Mouse (Mus musculus): ENCODE results near the gene Smg5.
"Not testable (repeated sequence)": the region's sequence is repeated elsewhere in the genome, so short reads cannot be mapped to it uniquely, and the experiment has no call there.

Gene Smg5

DNA sequence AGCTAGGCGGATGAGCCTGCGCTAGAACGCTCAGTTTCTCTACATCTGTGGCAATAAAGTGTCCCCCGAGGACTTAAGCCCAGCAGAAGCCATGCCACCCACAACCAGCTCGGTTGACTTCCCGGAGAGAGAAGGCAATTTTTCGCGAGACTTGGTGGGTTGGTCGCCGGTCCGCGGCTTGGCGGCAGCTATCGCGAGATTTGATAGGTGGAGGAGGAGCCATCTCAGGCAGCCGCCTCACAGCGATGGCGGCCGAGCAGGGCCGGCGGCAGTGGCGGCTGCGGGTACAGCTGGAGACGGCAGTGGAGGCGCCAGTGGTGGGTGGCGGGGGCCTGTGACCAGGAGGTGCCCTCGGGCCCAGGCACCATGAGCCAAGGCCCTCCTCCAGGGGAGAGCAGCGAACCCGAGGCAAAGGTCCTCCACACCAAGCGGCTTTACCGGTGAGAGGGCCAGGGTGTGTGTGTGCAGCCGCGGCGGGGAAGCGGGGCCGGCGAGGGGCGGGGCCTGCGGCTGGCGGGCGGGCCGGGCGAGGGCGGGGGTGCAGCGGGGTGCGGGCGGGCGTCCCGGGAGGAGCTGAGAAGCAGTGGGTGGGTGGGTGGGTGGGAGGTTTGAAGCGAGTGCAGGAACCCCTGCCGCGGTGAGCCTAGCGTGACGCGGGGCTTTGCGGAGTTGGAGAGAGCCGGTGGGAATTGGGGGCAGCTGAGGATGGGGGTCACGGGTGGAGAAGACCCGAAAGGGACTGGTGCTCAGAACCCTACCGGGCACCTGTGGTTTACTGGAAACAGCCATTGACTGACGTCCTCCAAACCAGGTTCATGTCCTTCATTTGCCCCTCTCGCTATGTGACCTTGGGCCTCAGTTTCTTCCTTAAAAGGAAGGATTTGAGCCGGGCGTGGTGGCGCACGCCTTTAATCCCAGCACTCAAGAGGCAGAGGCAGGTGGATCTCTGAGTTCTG lies at the start of gene Smg5, which contains the start of gene Tmem79:
Smg5 (plus strand) TSS at position 203 of the 956 bp plus-strand sequence.
Tmem79 (minus strand) TSS at position 91 of the 956 bp plus-strand sequence.
- peak; percentile 98 for DNase-seq (ENCODE audit: low read depth)

DNA sequence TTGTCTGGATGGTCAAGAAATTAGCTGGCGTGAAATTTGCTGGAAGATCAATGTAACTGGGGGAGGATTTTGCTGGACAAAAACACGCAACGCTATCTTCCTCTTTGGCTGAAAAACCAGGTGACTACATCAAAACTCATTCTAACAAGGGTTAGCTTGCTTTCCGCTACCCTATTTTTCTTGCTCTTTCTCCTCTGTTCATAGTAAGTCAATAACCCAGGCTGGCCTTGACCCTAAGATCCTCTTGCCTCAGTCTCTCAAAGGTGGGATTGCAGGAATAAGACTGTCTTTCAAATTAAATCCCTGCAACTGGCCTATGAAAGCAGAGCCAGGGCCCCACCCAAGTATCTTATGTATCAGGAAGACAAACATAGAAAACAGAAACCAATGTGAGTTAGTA lies 49.0 kb upstream of the Smg5 start, which contains the start of gene Gm38392:
Gm38392 (minus strand) TSS at position 101 of the 400 bp plus-strand sequence.
- no peak for DNase-seq (ENCODE audit: low read depth)

DNA sequence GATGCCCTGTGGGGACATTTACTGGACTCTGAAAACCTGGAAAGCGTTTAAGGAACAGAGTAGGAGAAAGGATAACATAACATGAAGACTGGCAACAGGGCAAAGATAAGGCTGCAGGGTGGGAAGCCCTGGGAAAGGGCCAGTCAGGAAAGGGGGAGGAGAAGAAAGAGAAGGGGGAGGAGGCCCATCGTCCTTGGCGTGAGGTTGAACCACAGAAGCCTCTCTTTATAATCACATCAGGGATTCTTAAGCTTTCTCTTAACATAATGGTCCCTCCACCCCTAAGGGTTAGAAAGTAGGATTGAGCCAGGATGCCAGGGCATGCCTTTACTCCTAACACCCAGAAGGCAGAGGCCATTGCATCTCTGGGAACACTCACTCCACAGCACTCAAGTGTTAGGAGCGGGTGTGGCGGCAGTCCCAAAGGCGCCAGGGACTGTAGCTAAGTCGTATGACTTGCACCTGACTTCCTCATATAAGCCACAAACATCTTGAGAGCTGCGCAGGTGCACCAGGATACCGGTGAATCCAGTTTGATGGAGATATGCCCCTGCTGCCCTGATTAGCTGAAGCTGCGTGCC lies 47.8 kb upstream of the Smg5 start:
- DNase-seq (ENCODE audit: low read depth): not testable (repeated sequence)

DNA sequence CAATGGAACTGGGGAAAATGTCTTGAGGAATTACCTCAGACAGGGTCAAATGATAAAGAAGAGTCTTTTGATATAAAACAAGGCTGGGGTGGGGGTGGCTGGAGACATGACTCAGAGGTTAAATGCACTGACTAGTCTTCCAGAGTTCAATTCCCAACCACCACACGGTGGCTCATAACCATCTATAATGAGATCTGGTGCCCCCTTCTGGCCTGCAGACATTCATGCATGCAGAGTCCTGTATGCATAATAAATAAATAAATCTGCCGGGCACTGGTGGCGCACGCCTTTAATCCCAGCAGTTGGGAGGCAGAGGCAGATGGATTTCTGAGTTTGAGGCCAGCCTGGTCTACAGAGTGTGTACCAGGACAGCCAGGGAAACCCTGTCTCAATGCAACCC lies 44.1 kb upstream of the Smg5 start:
- peak; percentile 77 for DNase-seq (ENCODE audit: low read depth)

DNA sequence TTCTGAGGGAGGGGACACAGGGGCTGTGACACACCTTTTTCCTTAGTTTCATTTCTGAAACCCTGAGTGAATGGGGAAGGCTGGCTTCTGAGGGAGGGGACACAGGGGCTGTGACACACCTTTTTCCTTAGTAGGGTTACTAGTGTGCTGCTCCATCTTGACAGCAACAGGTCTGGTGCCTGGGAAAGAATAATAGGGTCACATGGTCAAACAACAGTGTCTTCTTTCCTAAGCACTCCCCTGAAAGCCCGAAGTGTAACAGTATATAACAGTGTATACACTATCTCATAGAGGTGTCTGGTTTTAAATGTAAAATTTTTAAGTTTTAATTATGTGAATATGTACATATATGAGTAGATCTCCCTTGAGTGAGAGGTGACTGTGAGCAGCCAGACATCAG lies 40.8 kb upstream of the Smg5 start:
- DNase-seq (ENCODE audit: low read depth): peak; percentile 48

DNA sequence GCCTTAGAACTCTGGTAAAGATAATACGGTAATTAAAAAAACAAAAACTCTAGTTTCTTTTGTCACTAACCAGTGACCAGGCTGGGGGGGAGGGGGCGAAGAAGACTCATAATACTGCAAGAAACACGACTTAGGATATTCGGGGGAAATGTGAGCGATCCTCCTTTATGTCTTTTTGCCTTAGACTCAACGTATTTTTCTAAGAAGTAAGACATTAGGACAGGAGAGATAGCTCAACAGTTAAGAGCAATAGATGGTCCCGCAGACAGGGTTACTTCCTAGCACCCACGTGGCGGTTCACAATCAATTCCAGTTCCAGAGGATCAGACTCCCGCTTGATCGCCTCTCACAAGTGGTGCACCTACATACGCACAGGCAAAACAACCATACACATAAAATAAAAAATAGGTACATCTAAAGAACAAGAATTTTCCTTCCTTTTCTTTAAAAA lies 39.9 kb upstream of the Smg5 start:
- DNase-seq (ENCODE audit: low read depth): no peak

DNA sequence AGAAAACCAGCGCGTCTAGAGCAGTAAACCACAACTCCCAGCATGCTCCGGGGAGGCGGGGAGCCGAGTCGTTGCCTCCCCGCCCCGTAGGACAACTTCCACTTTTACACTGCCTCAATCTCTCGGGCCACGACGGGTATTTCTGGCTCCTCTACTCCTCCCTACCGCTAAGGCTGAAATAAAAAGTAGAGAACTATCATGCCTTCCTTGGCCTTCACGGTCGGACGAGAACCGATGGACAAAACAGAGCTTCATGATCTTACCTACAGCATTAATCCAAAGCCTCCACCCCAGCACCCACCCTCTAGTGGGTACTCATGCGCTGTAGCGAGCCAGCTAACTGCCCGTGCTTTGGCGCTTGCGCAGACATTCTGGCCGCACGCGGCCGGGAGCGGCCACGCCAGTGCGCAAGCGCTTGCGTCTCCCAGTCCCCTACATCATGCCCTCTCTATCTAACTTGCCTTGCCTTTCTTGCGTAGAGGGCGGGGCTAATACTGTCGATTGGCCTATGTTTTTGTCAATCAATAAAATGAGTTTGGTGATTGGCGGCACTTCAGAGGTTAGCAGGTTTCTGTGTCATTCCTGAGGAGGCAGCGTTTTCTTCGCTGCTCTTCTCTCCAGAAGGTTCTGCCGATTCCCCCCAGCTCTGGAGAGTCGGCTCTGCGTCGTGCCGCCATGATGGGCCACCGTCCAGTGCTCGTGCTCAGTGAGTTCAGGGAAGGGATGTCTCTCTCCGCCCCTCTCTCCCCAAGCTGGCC lies 39.3 kb upstream of the Smg5 start, which contains the start of the genes Tsacc and Cct3:
Tsacc (minus strand) TSS at position 439 of the 758 bp plus-strand sequence.
Cct3 (plus strand) TSS at position 556 of the 758 bp plus-strand sequence.
- peak; percentile 100 for DNase-seq (ENCODE audit: low read depth)

DNA sequence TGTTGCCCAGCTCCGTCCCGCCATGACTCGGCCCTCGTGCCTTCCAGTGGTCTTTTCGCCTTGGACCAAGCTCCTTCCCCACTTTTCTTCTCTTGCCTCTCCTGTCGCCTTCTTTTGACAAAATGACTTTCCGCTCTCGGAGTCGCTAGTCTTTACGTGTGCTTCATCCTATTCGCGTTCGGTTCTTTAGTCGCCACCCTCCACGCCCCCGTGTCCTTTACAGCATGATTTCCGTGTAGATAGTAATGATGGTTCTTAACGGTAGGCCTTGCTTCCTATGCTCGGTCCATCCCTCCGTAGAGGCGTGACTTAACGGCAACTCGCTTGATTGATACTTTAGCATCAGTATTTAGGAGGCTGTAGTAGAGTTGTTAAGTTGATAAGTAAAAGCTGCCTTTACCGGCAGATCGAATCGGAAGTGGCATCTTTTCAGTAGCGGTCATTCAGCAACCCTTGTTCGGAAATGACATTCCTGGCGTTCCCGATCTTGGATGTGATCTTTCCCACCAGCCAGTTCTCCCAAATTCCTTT lies 38.7 kb upstream of the Smg5 start:
- DNase-seq (ENCODE audit: low read depth): no peak

DNA sequence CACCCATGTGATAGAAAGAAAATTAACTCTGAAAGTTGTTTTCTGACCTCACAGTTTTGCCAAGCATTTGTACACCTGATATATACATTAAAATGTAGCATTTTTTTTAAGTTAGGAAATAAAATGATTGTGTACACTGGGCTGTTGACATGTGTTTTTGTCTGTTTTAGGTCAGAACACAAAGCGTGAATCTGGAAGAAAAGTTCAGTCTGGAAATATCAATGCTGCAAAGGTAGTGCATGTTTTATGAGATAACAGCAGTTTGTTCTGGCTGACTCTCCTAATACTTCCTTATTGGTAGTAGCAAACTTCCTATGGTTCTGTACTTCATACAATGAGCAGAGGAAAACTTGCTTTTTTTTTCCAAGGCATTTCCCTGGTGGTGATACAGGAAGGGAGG lies 36.9 kb upstream of the Smg5 start:
- DNase-seq (ENCODE audit: low read depth): no peak

DNA sequence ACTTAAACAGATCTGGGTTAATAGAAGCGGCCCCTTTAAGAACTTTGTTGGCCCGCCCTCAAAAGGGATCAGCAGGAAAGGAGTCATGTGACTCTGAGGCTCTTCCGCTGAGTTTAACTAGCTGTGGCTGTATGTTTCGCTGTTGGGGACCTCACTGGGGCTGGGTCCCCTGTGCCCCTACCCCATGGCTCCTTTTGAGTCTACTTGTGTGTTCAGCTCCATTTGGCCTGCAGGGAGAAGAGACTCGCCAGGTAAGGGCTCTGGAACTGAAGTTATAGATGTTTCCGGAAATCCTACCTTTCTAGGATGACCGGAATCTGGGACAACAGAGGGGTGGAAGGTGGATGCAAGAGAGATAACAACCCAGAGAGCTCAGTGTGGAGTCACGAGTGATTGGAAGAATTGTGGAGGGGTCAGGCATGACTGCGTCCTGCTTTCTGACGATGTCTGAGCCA lies 11.1 kb upstream of the Smg5 start, which contains the start of gene Glmp:
Glmp (plus strand) TSS at position 73 of the 455 bp plus-strand sequence.
- DNase-seq (ENCODE audit: low read depth): peak; percentile 78

DNA sequence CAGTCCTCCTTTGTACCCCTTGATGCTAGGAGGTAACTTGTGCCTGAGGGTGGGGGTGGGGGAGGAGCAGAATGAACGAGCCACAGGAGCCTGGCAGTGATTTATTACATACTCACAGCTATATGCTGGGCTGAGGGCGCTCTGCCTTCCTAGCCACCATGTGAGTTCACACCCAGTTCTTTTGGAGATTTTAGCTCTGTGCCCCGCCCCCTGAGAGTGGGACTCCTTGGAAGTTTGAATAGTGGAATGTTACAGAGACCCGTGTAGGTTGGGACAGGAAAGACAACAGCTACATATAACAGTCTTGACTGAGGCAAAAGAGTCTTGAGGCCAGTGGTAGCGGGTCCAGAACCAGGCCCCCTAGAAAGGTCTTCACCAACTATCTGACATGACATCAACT lies 7.1 kb upstream of the Smg5 start:
- no peak for DNase-seq (ENCODE audit: low read depth)

DNA sequence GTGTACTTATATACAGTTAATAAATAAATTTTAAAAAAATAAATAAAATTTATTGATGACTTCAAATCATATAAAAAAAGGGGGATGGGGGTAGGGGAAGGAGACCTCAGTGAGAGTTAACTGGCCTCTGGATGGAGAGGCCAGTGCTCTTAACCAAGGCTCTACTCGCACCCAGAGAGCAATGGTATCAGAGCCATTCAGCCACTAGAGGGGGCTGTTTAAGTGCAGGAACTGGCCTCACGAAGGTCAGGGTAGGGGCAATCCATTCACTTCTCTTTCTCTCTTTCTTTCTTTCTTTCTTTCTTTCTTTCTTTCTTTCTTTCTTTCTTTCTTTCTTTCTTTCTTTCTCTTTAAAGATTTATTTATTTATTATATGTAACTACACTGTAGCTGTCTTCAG lies 4.8 kb upstream of the Smg5 start:
- DNase-seq (ENCODE audit: low read depth): peak; percentile 75

DNA sequence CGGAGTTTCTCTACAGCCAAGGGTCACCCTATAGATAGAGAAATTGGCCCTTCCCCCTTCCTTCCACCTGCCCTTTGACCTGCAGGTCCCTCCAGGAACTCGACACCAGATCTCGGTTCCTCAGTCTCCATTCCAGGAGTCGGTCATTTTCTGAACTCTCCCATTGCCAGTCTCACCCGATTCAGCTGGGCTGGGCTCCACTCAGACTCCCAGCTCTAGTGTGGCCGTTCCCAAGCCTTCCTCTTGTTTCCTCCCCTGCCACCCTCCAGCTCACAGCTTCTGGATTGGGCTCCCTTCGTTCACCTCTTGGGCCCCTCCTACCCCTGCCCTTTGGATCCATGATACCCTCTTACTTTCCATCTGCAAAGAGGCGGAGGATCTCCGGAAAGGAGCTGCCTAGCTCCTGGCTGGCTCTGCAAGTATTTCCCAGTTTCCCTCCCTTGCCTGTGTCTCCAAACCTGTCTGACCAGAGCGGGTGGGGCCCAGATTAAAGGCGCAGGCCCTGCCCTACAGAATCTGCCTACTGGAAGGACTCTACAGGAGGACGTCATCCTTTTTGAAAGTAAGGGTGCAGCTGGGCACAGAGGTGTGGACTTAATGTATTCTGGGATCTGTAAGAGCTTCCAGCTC lies 1.9 kb upstream of the Smg5 start:
- no peak for DNase-seq (ENCODE audit: low read depth)

DNA sequence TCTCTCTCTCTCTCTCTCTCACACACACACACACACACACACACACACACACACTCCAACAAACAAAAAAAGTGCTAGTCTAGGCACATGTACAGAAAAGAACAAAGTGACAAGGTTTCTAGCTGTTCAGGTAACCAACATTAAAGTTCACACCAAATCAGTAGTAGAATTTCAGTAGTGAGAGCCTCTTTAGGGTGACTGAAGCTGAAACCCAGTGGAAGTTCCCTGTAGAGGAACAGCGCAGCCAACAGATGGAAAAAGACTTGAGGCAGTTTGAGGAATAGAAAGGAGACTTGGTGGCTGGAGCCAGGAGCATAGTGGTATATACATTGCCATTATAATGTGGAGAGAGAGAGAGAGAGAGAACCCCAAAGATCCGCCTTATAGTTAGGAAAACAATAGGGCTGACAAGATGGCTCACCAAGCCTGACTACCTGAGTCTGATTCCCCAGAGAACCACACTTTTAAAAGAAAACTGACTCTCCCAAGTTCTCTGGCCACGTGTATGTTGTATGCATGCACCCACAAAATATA lies 1.1 kb upstream of the Smg5 start:
- DNase-seq (ENCODE audit: low read depth): peak; percentile 64

DNA sequence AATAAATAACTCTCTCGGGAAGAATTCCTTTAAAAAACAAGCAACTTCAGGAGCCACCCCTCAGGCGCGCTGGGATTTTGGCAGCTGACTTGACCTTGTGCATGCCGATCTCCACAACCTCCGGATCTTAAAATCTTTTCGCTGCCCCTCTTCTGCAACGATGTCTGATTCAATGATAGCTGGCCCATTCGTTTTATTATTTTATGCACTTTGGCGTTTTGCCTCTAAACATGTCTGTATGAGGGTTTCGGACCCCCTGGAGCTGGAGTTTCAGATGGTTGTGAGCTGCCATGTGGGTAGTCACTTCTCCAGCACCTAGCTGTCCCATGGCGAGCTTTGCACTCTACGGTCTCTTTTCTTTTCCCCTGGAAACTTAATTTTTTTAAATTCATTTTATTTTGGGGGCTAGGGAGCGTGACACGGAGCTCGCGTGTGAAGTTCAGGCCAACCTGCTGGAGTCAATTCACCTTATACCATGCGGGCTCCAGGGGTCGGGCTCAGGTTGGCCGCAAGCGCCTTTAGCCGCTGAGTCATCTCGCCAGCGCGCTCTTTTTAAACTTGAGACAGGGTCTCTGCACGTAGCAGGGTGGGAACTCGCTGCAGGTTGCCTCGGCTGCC lies 515 bp upstream of the Smg5 start:
- DNase-seq (ENCODE audit: low read depth): no peak

DNA sequence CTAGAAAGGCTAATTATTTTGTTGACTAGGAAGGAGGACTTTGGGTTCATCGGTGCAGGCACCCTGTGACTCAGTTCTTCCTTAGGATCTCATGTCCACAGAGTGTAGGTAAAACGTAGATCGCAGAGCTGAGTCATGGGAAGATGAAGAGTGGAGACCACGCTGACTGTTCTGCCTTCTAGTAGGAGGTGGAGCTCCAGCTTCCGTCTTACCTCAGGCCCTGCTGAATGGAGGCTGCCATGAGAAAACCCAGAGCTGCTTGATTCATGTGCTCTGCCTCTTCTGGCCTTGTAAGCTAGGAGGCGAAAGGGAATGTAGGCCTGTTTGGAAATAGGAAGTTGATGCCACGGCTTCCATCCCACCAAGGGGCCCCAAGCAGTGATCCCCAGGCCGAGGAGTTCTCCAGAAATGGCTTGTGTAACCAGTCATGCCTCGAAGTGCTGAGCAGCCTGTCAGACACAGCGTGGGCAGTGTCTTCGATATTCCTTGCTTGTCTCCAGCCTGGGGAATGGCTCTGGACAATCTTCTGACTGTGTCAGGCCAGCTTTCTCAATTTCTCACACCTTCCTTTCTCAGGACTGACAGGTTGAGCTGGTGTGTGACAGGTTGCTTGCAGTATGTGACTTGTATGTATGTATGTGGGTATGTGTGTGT lies 1.4 kb downstream of the Smg5 start:
- peak; percentile 93 for DNase-seq (ENCODE audit: low read depth)

DNA sequence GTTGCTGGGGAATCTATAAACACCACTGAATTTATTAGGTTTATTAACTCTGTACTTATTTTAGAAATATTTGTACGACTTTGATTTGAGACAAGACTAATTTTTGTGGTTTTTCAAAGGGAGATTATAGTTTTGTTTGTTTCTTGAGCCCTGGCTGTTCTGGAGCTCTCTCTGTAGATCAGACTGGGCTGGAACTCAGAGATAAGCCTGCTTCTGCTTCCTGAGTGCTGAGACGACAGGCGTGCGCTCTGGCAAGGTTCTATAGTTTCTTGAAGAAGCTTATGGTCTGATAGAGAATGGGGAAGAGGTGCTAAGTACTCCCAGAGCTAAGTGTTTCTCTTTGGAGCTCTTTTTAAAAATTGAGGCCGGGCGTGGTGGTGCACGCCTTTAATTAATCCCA lies 2.3 kb downstream of the Smg5 start:
- peak; percentile 82 for DNase-seq (ENCODE audit: low read depth)

DNA sequence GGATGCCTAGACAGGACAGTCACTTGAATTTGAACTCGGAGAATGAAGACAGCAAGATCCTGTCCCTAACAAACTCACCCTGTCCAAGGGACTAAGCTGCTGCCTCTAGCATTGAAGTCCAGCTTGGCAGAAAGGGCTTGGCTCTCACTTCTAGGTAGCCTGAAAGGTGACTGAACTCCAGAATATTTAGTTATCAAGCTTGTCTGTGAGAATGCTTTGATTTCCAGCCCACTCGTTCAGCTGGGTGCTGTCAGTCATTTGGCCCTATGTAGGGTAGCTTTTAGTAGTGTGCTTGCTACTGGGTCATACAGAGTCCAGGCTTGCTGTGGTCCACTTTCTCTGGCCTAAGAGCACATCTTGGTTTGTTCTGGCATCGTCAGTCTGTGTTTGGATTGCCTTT lies 2.9 kb downstream of the Smg5 start:
- no peak for DNase-seq (ENCODE audit: low read depth)

DNA sequence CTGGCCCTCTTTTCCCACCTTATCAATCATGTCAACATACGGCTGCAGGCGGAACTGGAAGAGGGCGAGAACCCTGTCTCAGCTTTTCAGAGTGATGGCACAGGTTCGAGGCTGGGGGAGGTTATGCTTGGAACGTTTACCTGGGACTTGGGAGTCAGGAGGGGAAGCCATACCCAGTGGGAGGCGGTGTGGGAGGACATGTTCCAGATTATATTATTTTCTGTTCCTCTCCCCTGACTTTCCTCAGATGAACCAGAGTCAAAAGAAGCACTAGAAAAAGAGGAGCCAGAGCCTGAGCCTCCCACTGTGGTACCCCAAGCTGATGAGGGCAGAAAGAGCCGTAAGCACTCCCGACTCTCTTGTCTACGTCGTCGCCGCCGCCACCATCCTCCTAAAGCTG lies 14.7 kb downstream of the Smg5 start:
- DNase-seq (ENCODE audit: low read depth): no peak

DNA sequence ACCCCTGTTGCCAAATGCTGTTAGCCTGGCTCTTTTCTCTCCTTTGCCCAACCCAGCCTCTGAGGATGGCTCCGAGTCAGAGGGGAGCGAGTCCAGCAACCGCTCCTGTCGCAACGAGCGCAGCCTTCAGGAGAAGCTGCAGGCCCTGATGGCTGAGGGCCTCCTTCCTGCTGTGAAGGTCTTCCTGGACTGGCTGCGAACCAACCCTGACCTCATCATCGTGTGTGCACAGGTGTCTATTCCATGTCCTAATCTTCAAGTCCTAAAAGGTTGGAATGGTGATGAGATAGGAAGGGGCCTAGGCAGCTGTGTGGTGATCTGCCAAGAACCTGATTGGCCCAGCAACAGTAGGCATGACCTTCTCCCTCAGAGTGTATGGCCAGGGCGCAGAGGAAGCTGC lies 16.8 kb downstream of the Smg5 start:
- no peak for DNase-seq (ENCODE audit: low read depth)

Data from 416B (cell line).